Mouse (Mus musculus): ENCODE measurements around the gene Uhrf1bp1.

DNA sequence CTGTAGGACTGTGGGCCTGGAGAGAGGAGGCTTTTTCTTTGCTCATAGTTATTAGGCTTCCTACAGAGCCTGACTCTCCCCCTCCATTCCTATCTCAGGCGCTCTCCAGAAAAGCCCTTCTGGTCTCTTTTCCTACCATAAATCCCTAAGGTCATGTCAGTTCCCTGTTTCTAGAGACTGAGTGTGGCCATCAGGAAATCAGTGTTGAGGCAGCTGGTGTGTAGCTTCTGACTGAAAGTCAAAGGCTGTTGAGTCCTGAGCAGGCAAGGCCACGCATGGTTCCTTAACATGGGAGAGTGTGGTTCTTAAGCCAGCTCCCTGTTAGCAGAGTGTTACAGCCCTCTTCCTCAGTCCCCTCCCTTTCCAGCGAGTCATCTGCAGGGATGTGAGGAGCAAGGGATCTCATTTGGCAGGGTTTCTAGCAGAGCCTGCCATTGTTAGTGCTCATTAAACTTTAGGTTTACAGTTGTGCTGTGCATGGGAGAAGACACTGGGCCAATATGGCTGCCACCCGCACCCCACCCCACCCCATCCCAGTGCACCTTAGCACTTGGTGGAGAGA, 80.9 kb downstream of the Uhrf1bp1 start:
- TF ChIP-seq POLR2A (IDR thresholded peaks at IDR 0.05; ENCODE audit: control insufficient read depth in 1 of 2, insufficient read depth in 1 of 2, low read depth in 1 of 2, low read length in 2 of 2, poor library complexity in 1 of 2): no peak
- no peak for TF ChIP-seq CTCF (IDR thresholded peaks at IDR 0.05 in 2 of 3, conservative IDR thresholded peaks at IDR 0.05 in 1 of 3; ENCODE audit: control insufficient read depth in 1 of 3, insufficient read depth in 1 of 3, low read depth in 2 of 3, low read length in 3 of 3, poor library complexity in 1 of 3, severe bottlenecking in 1 of 3)
- no peak for TF ChIP-seq GATA1 (IDR thresholded peaks at IDR 0.05; ENCODE audit: low read depth, low read length)
- TF ChIP-seq GABPA (IDR thresholded peaks at IDR 0.05; ENCODE audit: low read depth, low read length): no peak
- TF ChIP-seq KAT2A (conservative IDR thresholded peaks at IDR 0.05; ENCODE audit: low read depth, low read length): no peak
- no peak for TF ChIP-seq HCFC1 (IDR thresholded peaks at IDR 0.05; ENCODE audit: low read depth, low read length)
- TF ChIP-seq NELFE (IDR thresholded peaks at IDR 0.05; ENCODE audit: low read depth, low read length): no peak
- no peak for TF ChIP-seq MAFK (IDR thresholded peaks at IDR 0.05; ENCODE audit: borderline replicate concordance, low read depth, low read length)
- no peak for TF ChIP-seq ZC3H11A (IDR thresholded peaks at IDR 0.05; ENCODE audit: low read depth, low read length)

Measured in MEL (cell line).